Mouse (Mus musculus) lung, embryonic 14.5 days (tissue): ENCODE measurements at regions not wholly inside any gene's neighbourhood (a gene's known extent, or its start where the extent isn't known, plus 50 kb on each side); places are given as distances from the start of the nearest gene placed in this dataset.
A peak's percentile ranks its signal among the peaks of the same experiment; 100 is the strongest.

ENCODE experiments used
- ATAC-seq: fragments of 200-750 bp; cut with Nextera tagmentation; 2 replicates; pipeline ENCODE4 v1.8.0; 2017; ENCODE audit warnings: mild to moderate bottlenecking, moderate TSS enrichment, moderate library complexity; ENCODE audit not compliant: insufficient read depth
- DNase-seq: peaks from one replicate; pipeline ENCODE4 v3.0.0-alpha.2; 2015
- H3K27ac ChIP-seq: fragments of 300-500 bp; sonication (generic); 2 replicates; pipeline ENCODE4 v1.5.1; 2014; ENCODE audit warnings: low read depth, mild to moderate bottlenecking, moderate library complexity
- H3K27me3 ChIP-seq: fragments of 300-500 bp; sonication (generic); 2 replicates; pipeline ENCODE4 v1.6.1; 2014; ENCODE audit warnings: low read length, control low read depth; ENCODE audit not compliant: insufficient read depth
- H3K36me3 ChIP-seq: fragments of 300-500 bp; sonication (generic); 2 replicates; pipeline ENCODE4 v1.6.1; 2014; ENCODE audit warnings: control low read depth; ENCODE audit not compliant: insufficient read depth
- H3K4me1 ChIP-seq: fragments of 300-500 bp; sonication (generic); 2 replicates; pipeline ENCODE4 v1.6.1; 2014; ENCODE audit warnings: antibody characterized with exemption, control low read depth; ENCODE audit not compliant: insufficient read depth
- H3K4me2 ChIP-seq: fragments of 300-500 bp; sonication (generic); 2 replicates; pipeline ENCODE4 v1.6.1; 2014; ENCODE audit warnings: mild to moderate bottlenecking
- H3K4me3 ChIP-seq: fragments of 300-500 bp; sonication (generic); 2 replicates; pipeline ENCODE4 v1.5.1; 2014; ENCODE audit warnings: low read depth, low read length
- H3K9ac ChIP-seq: fragments of 300-500 bp; sonication (generic); 2 replicates; pipeline ENCODE4 v1.6.1; 2014
- H3K9me3 ChIP-seq: fragments of 300-500 bp; sonication (generic); 2 replicates; pipeline ENCODE4 v1.6.1; 2016; ENCODE audit warnings: low read depth, low read length, control low read depth
- CTCF ChIP-seq: IDR thresholded peaks from 2 replicates; pipeline ENCODE4 v1.5.1; 2016; ENCODE audit warnings: antibody characterized with exemption, low read depth
- WGBS: fragments of 180-500 bp; shearing (Covaris S2); extraction: QIAGEN DNeasy Blood & Tissue Kit; methylation state at CpG from one replicate; pipeline ENCODE4 v1.1.7; 2014; 5-methylcytosine and 5-hydroxymethylcytosine counted together

DNA sequence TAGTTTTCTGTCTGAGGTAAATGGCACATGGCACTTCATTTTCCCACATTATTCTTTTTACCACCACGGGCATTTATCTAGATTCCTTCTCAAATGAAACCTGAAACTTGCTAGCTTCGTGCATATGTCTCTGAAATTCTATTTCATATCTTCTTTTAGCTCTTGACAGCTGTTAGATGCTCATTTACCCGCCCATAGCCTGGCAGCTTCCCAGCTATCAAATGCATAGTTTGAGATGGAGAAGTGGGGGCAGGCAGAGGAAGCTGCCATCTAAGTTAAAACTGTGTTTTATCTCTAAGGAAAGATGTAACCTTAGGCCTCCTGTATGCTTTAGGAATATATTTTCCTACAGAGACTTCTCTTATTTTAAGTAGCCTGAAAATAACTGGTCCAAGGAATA is 179.0 kb downstream of the Fzd1 start:
- peak; percentile 14 for DNase-seq
- H3K9ac ChIP-seq, result no peak overlapping the region
- H3K27me3 ChIP-seq, result no peaks in the 10 kb centered on the region
- H3K36me3 ChIP-seq, result no peaks in the 10 kb centered on the region
- no peaks in the 10 kb centered on the region for H3K9me3 ChIP-seq
- WGBS, result 39% methylated on average over 3 of the region's 3 CpGs
- ATAC-seq, result no peak
- no peaks in the 10 kb centered on the region for H3K4me1 ChIP-seq
- no peak overlapping the region for H3K4me2 ChIP-seq
- H3K27ac ChIP-seq, result no peak overlapping the region
- no peak for TF ChIP-seq CTCF
- H3K4me3 ChIP-seq, result no peak overlapping the region

DNA sequence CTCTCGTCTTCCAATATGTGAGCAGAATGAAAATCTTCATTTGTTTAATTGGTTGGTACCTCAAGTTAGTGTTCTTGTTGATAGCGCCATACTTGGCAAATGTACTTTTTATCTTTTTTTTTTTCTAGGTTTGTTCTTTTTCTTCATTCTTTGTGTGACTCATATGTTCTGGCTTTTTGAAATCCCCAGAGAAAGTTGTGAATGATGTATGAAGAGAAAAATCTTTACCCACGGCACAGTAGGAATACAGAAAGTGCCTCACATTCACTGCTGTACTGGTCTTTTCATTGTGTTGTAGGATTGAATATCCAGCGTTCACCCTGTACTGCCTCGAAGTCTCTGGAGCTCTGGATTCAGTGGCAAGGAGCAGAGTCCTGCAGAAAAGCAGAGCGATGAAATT is 180.7 kb downstream of the Fzd1 start:
- DNase-seq, result no peak
- H3K27me3 ChIP-seq, result no peaks in the 10 kb centered on the region
- H3K9ac ChIP-seq, result no peak overlapping the region
- no peaks in the 10 kb centered on the region for H3K36me3 ChIP-seq
- 85% methylated on average over 6 of the region's 6 CpGs for WGBS
- H3K4me3 ChIP-seq, result no peak overlapping the region
- ATAC-seq, result no peak
- no peaks in the 10 kb centered on the region for H3K4me1 ChIP-seq
- H3K9me3 ChIP-seq, result no peaks in the 10 kb centered on the region
- no peak overlapping the region for H3K4me2 ChIP-seq
- H3K27ac ChIP-seq, result no peak overlapping the region
- no peak for TF ChIP-seq CTCF

DNA sequence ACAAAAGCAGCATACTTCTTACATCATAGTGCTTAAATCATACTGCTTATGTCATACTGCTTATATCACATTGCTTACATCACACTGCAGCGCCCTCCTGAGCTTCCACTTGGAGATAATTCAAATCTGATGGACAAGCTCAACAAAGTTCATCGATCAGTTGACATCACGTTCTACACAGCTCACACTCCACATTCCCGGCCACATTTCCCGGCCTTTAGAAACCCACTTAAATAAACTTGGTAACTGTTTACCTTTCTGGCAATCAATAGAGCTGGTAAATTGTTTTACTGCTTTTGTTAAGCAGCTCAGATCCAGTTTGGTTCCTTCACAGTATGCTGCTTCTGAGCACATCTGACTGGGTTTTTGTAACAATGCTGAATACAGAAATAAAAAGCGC is 194.0 kb downstream of the Fzd1 start:
- no peak overlapping the region for H3K9ac ChIP-seq
- no peak overlapping the region for H3K4me3 ChIP-seq
- no peak for DNase-seq
- no peaks in the 10 kb centered on the region for H3K9me3 ChIP-seq
- no peak overlapping the region for H3K27ac ChIP-seq
- no peaks in the 10 kb centered on the region for H3K4me1 ChIP-seq
- no peak overlapping the region for H3K4me2 ChIP-seq
- no peaks in the 10 kb centered on the region for H3K27me3 ChIP-seq
- H3K36me3 ChIP-seq, result no peaks in the 10 kb centered on the region
- WGBS, result 38% methylated on average over 6 of the region's 6 CpGs
- no peak for ATAC-seq
- TF ChIP-seq CTCF, result no peak

DNA sequence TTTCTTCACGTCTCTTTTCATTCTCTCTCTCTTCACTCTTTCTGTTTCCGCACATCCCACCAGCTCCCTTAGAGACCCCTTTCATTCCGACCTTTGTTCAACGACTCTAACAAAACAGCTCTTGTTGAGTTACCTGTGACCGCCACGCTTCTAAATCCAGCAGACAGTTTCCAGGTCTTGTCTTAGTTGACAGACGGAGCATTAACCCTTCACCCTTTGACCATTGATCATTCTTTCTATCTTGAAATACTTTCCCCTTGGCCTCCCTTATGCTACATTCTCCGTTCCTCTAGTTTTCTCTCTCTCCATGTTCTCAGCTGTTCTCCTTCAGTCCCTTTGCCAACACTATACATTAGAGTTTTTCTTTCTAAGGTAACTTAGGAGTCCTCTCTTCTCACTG is 196.2 kb downstream of the Fzd1 start:
- no peak for DNase-seq

DNA sequence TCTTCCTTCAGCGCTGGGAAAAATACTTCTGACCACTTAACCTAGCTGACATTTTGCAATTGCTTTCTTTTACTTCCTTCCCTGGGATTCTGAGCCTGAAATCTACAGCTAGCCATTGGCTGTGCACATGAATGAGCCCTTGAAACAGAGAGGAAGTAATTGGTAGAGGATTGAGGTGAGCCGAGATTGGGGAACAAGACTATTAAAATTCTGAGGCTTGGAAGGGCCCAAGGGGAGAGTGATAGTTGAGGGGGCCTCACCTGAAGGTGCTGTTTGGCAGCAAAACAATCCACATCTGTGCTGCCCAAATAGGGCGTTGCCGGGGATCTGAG is 196.7 kb downstream of the Fzd1 start:
- no peak for ATAC-seq
- TF ChIP-seq CTCF, result no peak
- no peaks in the 10 kb centered on the region for H3K36me3 ChIP-seq
- H3K27me3 ChIP-seq, result no peaks in the 10 kb centered on the region
- DNase-seq, result no peak
- no peaks in the 10 kb centered on the region for H3K9me3 ChIP-seq
- H3K9ac ChIP-seq, result no peak overlapping the region
- H3K27ac ChIP-seq, result no peak overlapping the region
- no peaks in the 10 kb centered on the region for H3K4me1 ChIP-seq
- H3K4me2 ChIP-seq, result no peak overlapping the region
- whole genome bisulfite sequencing, result 45% methylated on average over 4 of the region's 4 CpGs
- no peak overlapping the region for H3K4me3 ChIP-seq

More for the DNA sequence above, 196.2 kb downstream of the Fzd1 start:
- H3K36me3 ChIP-seq, result no peaks in the 10 kb centered on the region
- H3K9me3 ChIP-seq, result no peaks in the 10 kb centered on the region
- no peak overlapping the region for H3K9ac ChIP-seq
- ATAC-seq, result no peak
- no peak overlapping the region for H3K4me2 ChIP-seq
- no peaks in the 10 kb centered on the region for H3K27me3 ChIP-seq
- H3K4me1 ChIP-seq, result no peaks in the 10 kb centered on the region
- no peak overlapping the region for H3K4me3 ChIP-seq
- WGBS, result 46% methylated on average over 8 of the region's 8 CpGs
- TF ChIP-seq CTCF, result no peak
- no peak overlapping the region for H3K27ac ChIP-seq

DNA sequence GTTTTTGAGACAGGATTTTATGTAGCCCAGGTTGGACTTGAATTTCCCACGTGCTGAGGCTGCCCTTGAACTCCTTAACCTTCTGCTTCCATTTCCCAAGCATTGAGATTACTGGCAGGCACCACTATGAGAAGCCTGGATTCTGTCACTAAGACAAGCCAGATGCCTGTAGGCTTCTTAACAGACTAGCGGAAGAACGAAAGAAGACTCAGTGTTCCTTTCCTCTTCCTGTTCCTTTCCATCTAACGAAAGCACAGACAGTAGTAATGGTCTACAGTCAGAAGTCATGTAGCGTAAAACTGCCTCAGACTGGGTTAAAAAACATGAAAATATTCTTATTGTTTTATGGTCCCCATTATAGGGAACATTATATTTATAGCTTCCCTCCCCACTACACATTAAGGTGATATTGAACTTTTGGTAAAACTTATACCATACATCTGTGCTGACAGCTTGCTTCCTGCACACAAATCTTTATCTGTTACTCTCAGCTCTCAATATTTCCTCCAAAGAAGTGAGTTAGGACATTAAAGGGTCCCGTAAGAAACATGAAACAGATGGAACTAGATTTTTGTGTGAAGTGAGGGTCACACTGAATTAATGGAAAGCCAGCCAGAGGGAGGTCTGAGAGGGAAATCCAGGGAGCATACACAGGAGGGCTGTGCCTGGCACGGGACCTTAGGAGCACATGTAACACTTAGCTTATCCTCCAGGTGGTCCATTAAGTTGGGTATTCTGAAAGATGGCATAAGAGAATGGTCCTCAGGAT is 197.3 kb downstream of the Fzd1 start:
- Histone ChIP-seq H3K27me3 (no peaks in the 10 kb centered on the region), H3K9ac (no peak overlapping the region), H3K9me3 (no peaks in the 10 kb centered on the region), H3K4me2 (no peak overlapping the region), H3K4me1 (no peaks in the 10 kb centered on the region), H3K36me3 (no peaks in the 10 kb centered on the region), H3K27ac (no peak overlapping the region), H3K4me3 (no peak overlapping the region)
- peak; percentile 9 for DNase-seq
- TF ChIP-seq CTCF, result no peak
- 50% methylated on average over 7 of the region's 7 CpGs for WGBS
- no peak for ATAC-seq

DNA sequence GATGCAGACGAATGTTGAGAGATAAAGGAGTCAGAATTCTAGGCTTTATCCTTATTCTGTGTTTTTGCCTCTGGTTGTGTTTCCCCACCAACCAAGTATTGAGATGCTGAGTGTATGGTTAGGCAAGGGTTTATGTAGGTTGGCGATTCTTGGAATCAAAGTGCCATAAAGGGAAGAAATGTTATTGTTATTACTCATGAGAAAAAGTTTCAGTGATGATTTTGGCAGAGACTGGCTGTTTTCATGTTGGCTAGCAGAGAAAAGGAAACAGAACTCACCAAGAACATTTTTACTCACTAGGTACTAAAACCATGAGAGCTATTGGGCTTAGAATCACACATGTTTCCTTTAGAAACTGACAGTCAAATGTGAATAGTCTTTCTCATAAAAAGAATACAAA is 202.9 kb downstream of the Fzd1 start:
- DNase-seq (no peak), ATAC-seq (no peak)
- Histone ChIP-seq H3K9ac (no peak overlapping the region), H3K27me3 (no peaks in the 10 kb centered on the region), H3K4me3 (no peak overlapping the region), H3K4me1 (no peaks in the 10 kb centered on the region), H3K9me3 (no peaks in the 10 kb centered on the region), H3K27ac (no peak overlapping the region), H3K36me3 (no peaks in the 10 kb centered on the region), H3K4me2 (no peak overlapping the region)
- WGBS, result 49% methylated on average over 2 of the region's 2 CpGs
- no peak for TF ChIP-seq CTCF

DNA sequence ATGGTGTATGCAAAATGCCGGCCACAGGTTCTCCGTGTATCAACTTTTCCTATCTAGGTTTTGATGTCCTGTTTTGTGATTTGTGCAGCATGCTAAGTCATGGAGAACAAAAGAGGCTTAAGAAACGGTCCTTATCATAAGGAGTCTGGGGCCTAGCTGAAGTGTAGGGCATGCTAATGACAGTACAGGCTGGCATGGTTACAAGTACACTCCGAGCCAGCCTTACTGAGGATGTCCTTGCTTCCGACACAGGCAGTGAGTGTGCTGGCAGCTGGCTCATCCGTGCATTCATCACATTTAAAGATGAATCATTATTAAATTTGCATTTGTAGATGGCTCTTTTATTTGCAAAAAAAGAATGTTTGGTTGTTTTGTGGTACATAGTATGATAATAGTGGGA is 219.3 kb downstream of the Fzd1 start:
- no peaks in the 10 kb centered on the region for H3K36me3 ChIP-seq
- DNase-seq (peak; percentile 10), ATAC-seq (no peak)
- H3K4me3 ChIP-seq, result no peak overlapping the region
- 57% methylated on average over 6 of the region's 6 CpGs for WGBS
- no peaks in the 10 kb centered on the region for H3K27me3 ChIP-seq
- no peak overlapping the region for H3K4me2 ChIP-seq
- H3K9me3 ChIP-seq, result no peaks in the 10 kb centered on the region
- H3K9ac ChIP-seq, result no peak overlapping the region
- no peak overlapping the region for H3K27ac ChIP-seq
- no peaks in the 10 kb centered on the region for H3K4me1 ChIP-seq
- TF ChIP-seq CTCF, result no peak
